Mouse (Mus musculus) neural tube, embryonic 14.5 days (tissue): Measurements from ENCODE around the gene Kalrn. TPM values are rescaled to one million over a fixed set of nuclear protein-coding genes. Genes with fewer than 3 reads are reported as not detected.

Experiments used
- ATAC-seq: fragments of 200-750 bp; cut with Nextera tagmentation; 2 replicates; pipeline ENCODE4 v1.8.0; 2017; ENCODE audit warnings: low read depth, mild to moderate bottlenecking, moderate TSS enrichment, moderate library complexity
- H3K27ac ChIP-seq: fragments of 300-500 bp; sonication (generic); 2 replicates; pipeline ENCODE4 v1.5.1; 2014; ENCODE audit warnings: low read depth, mild to moderate bottlenecking, control low read depth, low read length, moderate library complexity, mixed read lengths
- H3K27me3 ChIP-seq: fragments of 300-500 bp; sonication (generic); 2 replicates; pipeline ENCODE4 v1.6.1; 2014; ENCODE audit warnings: low read length; ENCODE audit not compliant: control insufficient read depth, insufficient read depth
- H3K36me3 ChIP-seq: fragments of 300-500 bp; sonication (generic); 2 replicates; pipeline ENCODE4 v1.6.1; 2014; ENCODE audit warnings: low read length, mixed read lengths; ENCODE audit not compliant: control insufficient read depth, insufficient read depth
- H3K4me1 ChIP-seq: fragments of 300-500 bp; sonication (generic); 2 replicates; pipeline ENCODE4 v1.6.1; 2014; ENCODE audit warnings: low read length; ENCODE audit not compliant: control insufficient read depth, insufficient read depth
- H3K4me2 ChIP-seq: fragments of 300-500 bp; sonication (generic); 2 replicates; pipeline ENCODE4 v1.6.1; 2014; ENCODE audit warnings: mild to moderate bottlenecking, low read depth, low read length, control low read depth
- H3K4me3 ChIP-seq: fragments of 300-500 bp; sonication (generic); 2 replicates; pipeline ENCODE4 v1.5.1; 2014; ENCODE audit warnings: low read depth, low read length, control low read depth, mixed read lengths
- H3K9ac ChIP-seq: fragments of 300-500 bp; sonication (generic); replicated peaks from 2 replicates; pipeline ENCODE4 v1.6.1; 2014; ENCODE audit warnings: low read depth, mild to moderate bottlenecking, control low read depth, low read length, mixed read lengths
- H3K9me3 ChIP-seq: fragments of 300-500 bp; sonication (generic); 2 replicates; pipeline ENCODE4 v1.6.1; 2016; ENCODE audit warnings: low read length; ENCODE audit not compliant: control insufficient read depth
- WGBS: fragments of 180-500 bp; shearing (Covaris S2); extraction: QIAGEN DNeasy Blood & Tissue Kit; methylation state at CpG from one replicate; pipeline ENCODE4 v1.1.7; 2014; 5-methylcytosine and 5-hydroxymethylcytosine counted together
- polyA plus RNA-seq: library from polyadenylated mRNA; unstranded; fragments of >200 nt; fragmentation: Nextera tagmentation; extraction: Ambion mirVana; gene quantifications from 2 replicates; pipeline ENCODE4 v1.2.1, GENCODE M21; 2014

Kalrn gene
- polyA plus RNA-seq, 1 experiment from 2014 or later, result 34.2 TPM

GRCm38 (mm10) chr16:33939133-33939531 is 634.2 kb downstream of the Kalrn start:
- Histone ChIP-seq H3K9me3 (no peaks in the 10 kb centered on the region), H3K27ac (no peak overlapping the region), H3K9ac (no peak overlapping the region), H3K27me3 (no peaks in the 10 kb centered on the region), H3K36me3 (no peaks in the 10 kb centered on the region), H3K4me2 (no peak overlapping the region), H3K4me1 (peaks cover 15% of the 10 kb centered on the region; the same call in 1 of the 2 replicates), H3K4me3 (no peak overlapping the region)
- no peak for ATAC-seq
- 80% methylated on average over 2 of the region's 2 CpGs for WGBS

GRCm38 (mm10) chr16:33938311-33939132 is 634.8 kb downstream of the Kalrn start:
- H3K4me1 ChIP-seq, result peaks cover 15% of the 10 kb centered on the region; the same call in 1 of the 2 replicates
- H3K36me3 ChIP-seq, result no peaks in the 10 kb centered on the region
- H3K27ac ChIP-seq, result no peak overlapping the region
- no peak overlapping the region for H3K4me2 ChIP-seq
- H3K9ac ChIP-seq, result no peak overlapping the region
- no peaks in the 10 kb centered on the region for H3K9me3 ChIP-seq
- WGBS, result 75% methylated on average over 12 of the region's 12 CpGs
- no peaks in the 10 kb centered on the region for H3K27me3 ChIP-seq
- H3K4me3 ChIP-seq, result no peak overlapping the region
- no peak for ATAC-seq

DNA sequence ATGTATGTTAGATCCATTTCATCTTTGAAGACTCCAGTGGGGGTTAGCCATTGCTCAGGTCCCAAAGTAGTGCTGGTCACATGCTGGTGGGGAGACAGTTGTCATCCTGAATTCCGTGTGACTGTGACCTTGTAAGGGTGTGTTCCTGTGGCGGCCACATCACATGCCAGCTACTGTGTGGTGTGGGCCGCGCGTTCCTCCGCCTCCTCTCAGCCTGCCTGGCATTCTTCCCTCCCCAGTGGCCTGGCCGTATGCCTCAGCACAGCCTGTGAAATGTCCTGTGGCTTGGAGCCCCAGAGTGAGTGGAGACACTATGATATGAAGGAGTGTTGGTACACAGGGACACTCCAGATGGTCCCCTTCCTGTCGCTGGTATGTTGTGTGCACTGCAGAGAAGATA is 635.8 kb downstream of the Kalrn start:
- Histone ChIP-seq H3K9me3 (no peaks in the 10 kb centered on the region), H3K36me3 (no peaks in the 10 kb centered on the region), H3K27ac (no peak overlapping the region), H3K9ac (no peak overlapping the region), H3K4me1 (peaks cover 14% of the 10 kb centered on the region; the same call in 1 of the 2 replicates), H3K27me3 (no peaks in the 10 kb centered on the region), H3K4me2 (no peak overlapping the region), H3K4me3 (no peak overlapping the region)
- ATAC-seq, result no peak
- WGBS, result 82% methylated on average over 8 of the region's 8 CpGs

DNA sequence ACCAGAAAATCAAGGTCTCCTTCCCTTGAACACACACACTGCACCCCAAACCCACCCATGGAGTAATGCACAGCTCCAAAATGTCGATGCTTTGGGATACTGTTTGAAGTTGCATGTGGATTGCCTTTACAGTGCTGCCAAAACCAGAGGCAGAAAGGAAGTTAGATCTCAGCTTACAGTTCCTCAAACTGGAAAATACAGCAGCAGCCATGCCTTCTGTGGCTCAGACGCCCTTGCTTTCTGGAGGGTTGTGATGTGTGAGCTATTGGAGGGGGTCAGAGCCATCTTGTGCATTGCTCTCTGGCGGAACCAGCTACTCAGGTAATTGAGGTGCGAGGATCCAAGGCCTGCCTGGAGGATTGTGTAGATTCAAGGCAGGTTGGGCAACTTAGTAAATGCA is 636.4 kb downstream of the Kalrn start:
- Histone ChIP-seq H3K9me3 (no peaks in the 10 kb centered on the region), H3K4me2 (no peak overlapping the region), H3K27ac (no peak overlapping the region), H3K27me3 (no peaks in the 10 kb centered on the region), H3K36me3 (no peaks in the 10 kb centered on the region), H3K4me1 (peaks cover 10% of the 10 kb centered on the region; the same call in 1 of the 2 replicates), H3K9ac (no peak overlapping the region), H3K4me3 (no peak overlapping the region)
- 86% methylated on average over 4 of the region's 4 CpGs for WGBS
- ATAC-seq, result no peak

GRCm38 (mm10) chr16:33935407-33935785 is 637.9 kb downstream of the Kalrn start:
- 88% methylated on average over 6 of the region's 6 CpGs for WGBS
- Histone ChIP-seq H3K4me1 (no peaks in the 10 kb centered on the region), H3K4me3 (no peak overlapping the region), H3K9me3 (no peaks in the 10 kb centered on the region), H3K9ac (no peak overlapping the region), H3K27ac (no peak overlapping the region), H3K36me3 (no peaks in the 10 kb centered on the region), H3K4me2 (no peak overlapping the region), H3K27me3 (no peaks in the 10 kb centered on the region)
- no peak for ATAC-seq

- Histone ChIP-seq H3K4me1 (no peaks in the 10 kb centered on the region), H3K9ac (no peak overlapping the region), H3K36me3 (no peaks in the 10 kb centered on the region), H3K27ac (0 out of 2 replicates have a peak overlapping the region, but pooled peaks have one; percentile 7), H3K27me3 (no peaks in the 10 kb centered on the region), H3K4me3 (no peak overlapping the region), H3K9me3 (no peaks in the 10 kb centered on the region), H3K4me2 (no peak overlapping the region)
- WGBS, result 57% methylated on average over 5 of the region's 5 CpGs
- no peak for ATAC-seq
These were observed 638.5 kb downstream of the Kalrn start for GRCm38 (mm10) chr16:33934701-33935406.

DNA sequence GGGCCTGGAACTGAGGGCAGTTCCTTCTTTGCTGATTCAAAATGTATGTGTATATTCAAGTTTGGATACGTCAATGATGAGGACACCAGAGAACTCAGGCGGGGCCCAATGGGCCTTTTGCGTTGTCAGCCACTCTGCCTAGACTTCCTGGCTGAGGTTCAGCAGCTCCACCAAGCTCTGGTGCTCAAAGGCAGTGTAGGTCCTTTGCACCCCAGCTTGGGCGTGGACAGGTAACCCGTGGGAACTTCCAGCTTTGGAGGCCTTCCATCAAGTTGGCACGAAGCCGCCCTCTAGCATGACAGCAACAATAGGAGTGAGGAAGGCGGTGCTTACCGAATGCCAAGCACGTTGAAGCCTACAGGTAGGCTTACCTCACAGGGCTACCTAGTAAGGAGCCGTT is 639.9 kb downstream of the Kalrn start:
- H3K27ac ChIP-seq, result no peak overlapping the region
- no peaks in the 10 kb centered on the region for H3K4me1 ChIP-seq
- H3K4me2 ChIP-seq, result no peak overlapping the region
- H3K4me3 ChIP-seq, result no peak overlapping the region
- 92% methylated on average over 11 of the region's 11 CpGs for WGBS
- H3K27me3 ChIP-seq, result no peaks in the 10 kb centered on the region
- H3K9ac ChIP-seq, result no peak overlapping the region
- H3K9me3 ChIP-seq, result no peaks in the 10 kb centered on the region
- no peak for ATAC-seq
- no peaks in the 10 kb centered on the region for H3K36me3 ChIP-seq

GRCm38 (mm10) chr16:33932126-33932525 is 641.2 kb downstream of the Kalrn start:
- H3K4me2 ChIP-seq, result no peak overlapping the region
- no peak overlapping the region for H3K9ac ChIP-seq
- ATAC-seq, result no peak
- H3K4me3 ChIP-seq, result no peak overlapping the region
- no peak overlapping the region for H3K27ac ChIP-seq
- 75% methylated on average over 5 of the region's 5 CpGs for WGBS
- H3K27me3 ChIP-seq, result no peaks in the 10 kb centered on the region
- H3K4me1 ChIP-seq, result no peaks in the 10 kb centered on the region
- H3K9me3 ChIP-seq, result no peaks in the 10 kb centered on the region
- no peaks in the 10 kb centered on the region for H3K36me3 ChIP-seq

DNA sequence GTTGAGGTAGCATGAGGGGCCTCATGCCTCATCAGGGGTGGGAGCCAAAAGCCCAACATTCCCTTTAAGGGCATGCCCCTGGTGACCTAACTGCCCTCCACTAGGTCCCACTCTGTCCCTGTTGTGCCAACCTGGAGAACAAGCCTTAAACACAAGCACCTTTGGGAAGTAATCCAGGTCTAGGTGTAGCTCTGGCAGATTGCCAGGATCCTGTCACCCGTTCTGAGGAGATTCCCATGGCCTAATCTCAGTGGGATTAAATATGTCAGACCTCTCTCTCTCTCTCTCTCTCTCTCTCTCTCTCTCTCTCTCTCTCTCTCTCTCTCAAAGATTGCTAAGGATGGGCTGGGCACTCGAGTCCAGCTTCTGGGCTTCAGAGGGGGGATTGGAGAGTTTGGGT is 641.6 kb downstream of the Kalrn start:
- no peak for ATAC-seq
- WGBS, result 68% methylated on average over 2 of the region's 2 CpGs
- H3K4me2 ChIP-seq, result no peak overlapping the region

More for the DNA sequence above, 641.6 kb downstream of the Kalrn start:
- H3K36me3 ChIP-seq, result no peaks in the 10 kb centered on the region
- no peaks in the 10 kb centered on the region for H3K9me3 ChIP-seq
- no peak overlapping the region for H3K4me3 ChIP-seq
- H3K27ac ChIP-seq, result no peak overlapping the region
- no peaks in the 10 kb centered on the region for H3K27me3 ChIP-seq
- no peaks in the 10 kb centered on the region for H3K4me1 ChIP-seq
- no peak overlapping the region for H3K9ac ChIP-seq
